Comparison of ENCODE assay signal across 8 mouse cellular contexts in the genomic region with DNA sequence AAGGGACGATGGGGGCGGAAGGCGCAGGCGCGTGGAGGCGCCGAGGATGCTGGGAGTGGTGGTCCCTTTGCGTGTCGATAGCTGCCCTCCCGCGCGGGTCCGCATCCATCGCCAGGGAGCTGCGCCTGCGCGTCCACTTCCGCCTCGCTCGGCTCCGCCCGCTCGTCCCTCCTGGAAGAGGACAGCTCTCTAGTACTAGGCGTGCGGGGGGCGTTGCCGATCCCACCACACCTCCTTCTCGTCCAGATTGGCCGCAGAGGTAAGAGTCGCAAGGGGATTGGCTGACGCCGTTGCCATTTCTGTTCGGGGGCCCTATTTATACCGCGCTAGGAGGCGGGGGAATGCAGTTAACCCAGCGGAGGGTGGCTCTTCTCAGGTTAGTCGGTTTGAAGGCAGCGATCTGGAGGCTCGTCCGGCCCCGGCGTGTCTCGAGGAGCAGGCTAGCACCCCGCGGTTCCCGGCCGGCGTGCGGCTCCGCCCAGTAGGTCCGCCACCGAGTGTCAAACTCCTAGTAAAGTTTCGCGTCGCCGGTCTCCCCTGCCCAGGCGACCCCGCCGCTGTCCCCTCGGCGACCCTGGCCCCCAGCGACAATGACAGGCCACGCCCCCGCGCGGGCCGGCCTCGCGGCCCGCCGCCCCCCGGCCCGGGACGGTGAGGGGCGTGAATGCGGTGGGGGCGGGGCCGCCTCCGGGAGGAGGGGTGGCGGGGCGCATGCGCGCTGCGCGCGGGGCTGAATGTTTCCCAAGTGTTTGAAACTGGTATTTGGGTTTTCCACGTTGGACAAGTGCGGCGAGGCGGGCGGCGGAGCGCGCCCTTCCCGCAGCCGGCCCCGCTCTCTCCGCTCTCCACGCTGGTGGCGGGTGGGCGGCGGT. TPM values are rescaled to one million over a fixed set of nuclear protein-coding genes. Genes with fewer than 3 reads are reported as not detected.
DNase-seq lines count a peak whose midpoint lies in the region; ATAC-seq and TF ChIP-seq lines count a peak whose summit lies in the region.

No protein-coding gene starts in this region.

- WGBS in embryonic facial prominence, embryonic 14.5 days, result 0% methylated on average over 27 of the region's 103 CpGs
- under 1% methylated on average over 103 of the region's 103 CpGs for WGBS in heart, adult 2 months
- under 1% methylated on average over 85 of the region's 103 CpGs for WGBS in limb, embryonic 13.5 days
- under 1% methylated on average over 91 of the region's 103 CpGs for WGBS in midbrain, embryonic 16.5 days

- peak overlapping the region; percentile 92 for H3K9ac ChIP-seq in embryonic facial prominence, embryonic 14.5 days (ENCODE audit: low read depth, low read length)
- H3K9ac ChIP-seq in heart, adult 2 months (ENCODE audit: low read depth, low read length), result peak overlapping the region; percentile 84
- peak overlapping the region; percentile 98 for H3K9ac ChIP-seq in limb, embryonic 13.5 days
- peak overlapping the region; percentile 90 for H3K9ac ChIP-seq in midbrain, embryonic 16.5 days (ENCODE audit: low read depth, low read length)

- TF ChIP-seq CTCF in heart, adult 2 months (IDR thresholded peaks at IDR 0.05), result no peak

- peak overlapping the region; percentile 68 for H3K4me2 ChIP-seq in embryonic facial prominence, embryonic 14.5 days (ENCODE audit: low read depth, low read length)
- peak overlapping the region; percentile 74 for H3K4me2 ChIP-seq in limb, embryonic 13.5 days (replicated peaks)
- H3K4me2 ChIP-seq in midbrain, embryonic 16.5 days (ENCODE audit: low read length), result peak overlapping the region; percentile 75

- H3K27ac ChIP-seq in embryonic facial prominence, embryonic 14.5 days (replicated peaks; ENCODE audit: low read depth, low read length), result peak overlapping the region; percentile 99
- peak overlapping the region; percentile 98 for H3K27ac ChIP-seq in heart, adult 2 months
- peak overlapping the region; percentile 99 for H3K27ac ChIP-seq in limb, embryonic 13.5 days
- H3K27ac ChIP-seq in midbrain, embryonic 16.5 days (ENCODE audit: low read length), result peak overlapping the region; percentile 100

- intact Hi-C loops in heart, adult 2 months (cut with DNase I), result loop anchor here (2.0 to 10.0 kb wide), 2 partner anchors 79 to 219 kb away; partner anchors contain the start of gene Ankrd10

- peak; percentile 88 for ATAC-seq in embryonic facial prominence, embryonic 14.5 days (ENCODE audit: low read depth)
- ATAC-seq in limb, embryonic 13.5 days (ENCODE audit: low FRiP score, low read depth), result peak; percentile 88
- ATAC-seq in midbrain, embryonic 16.5 days, result peak; percentile 92

- H3K36me3 ChIP-seq in embryonic facial prominence, embryonic 14.5 days (ENCODE audit: control insufficient read depth, insufficient read depth, low read length), result no peaks in the 10 kb centered on the region
- no peaks in the 10 kb centered on the region for H3K36me3 ChIP-seq in heart, adult 2 months (ENCODE audit: control insufficient read depth, insufficient read depth, low read length)
- no peaks in the 10 kb centered on the region for H3K36me3 ChIP-seq in limb, embryonic 13.5 days
- H3K36me3 ChIP-seq in midbrain, embryonic 16.5 days (ENCODE audit: control insufficient read depth, insufficient read depth, low read length), result no peaks in the 10 kb centered on the region

- H3K9me3 ChIP-seq in embryonic facial prominence, embryonic 14.5 days (ENCODE audit: control insufficient read depth, low read length), result no peaks in the 10 kb centered on the region
- no peaks in the 10 kb centered on the region for H3K9me3 ChIP-seq in limb, embryonic 13.5 days
- H3K9me3 ChIP-seq in midbrain, embryonic 16.5 days (replicated peaks; ENCODE audit: control insufficient read depth, low read length, poor library complexity, severe bottlenecking), result no peaks in the 10 kb centered on the region

- TF ChIP-seq POLR2A in heart, adult 2 months (IDR thresholded peaks at IDR 0.05; ENCODE audit: insufficient read depth, low read depth, low read length), result peak; percentile 98

- no peak for TF ChIP-seq EP300 in heart, adult 2 months (IDR thresholded peaks at IDR 0.05; ENCODE audit: insufficient read depth, low read depth, low read length)

- peaks cover 3% of the 10 kb centered on the region; the same call in 1 of the 2 replicates for H3K79me2 ChIP-seq in heart, adult 2 months (replicated peaks; ENCODE audit: control insufficient read depth, insufficient read depth, low read length)

- peaks cover 20% of the 10 kb centered on the region for H3K4me1 ChIP-seq in embryonic facial prominence, embryonic 14.5 days (ENCODE audit: control insufficient read depth, insufficient read depth, low read length)
- H3K4me1 ChIP-seq in heart, adult 2 months (ENCODE audit: control insufficient read depth, insufficient read depth, low read length), result peaks cover 3% of the 10 kb centered on the region; the same call in 1 of the 2 replicates
- peaks cover 34% of the 10 kb centered on the region for H3K4me1 ChIP-seq in limb, embryonic 13.5 days
- peaks cover 28% of the 10 kb centered on the region for H3K4me1 ChIP-seq in midbrain, embryonic 16.5 days (ENCODE audit: control insufficient read depth, insufficient read depth, low read length)

- no peaks in the 10 kb centered on the region for H3K27me3 ChIP-seq in embryonic facial prominence, embryonic 14.5 days (replicated peaks; ENCODE audit: control insufficient read depth, insufficient read depth, low read length)
- H3K27me3 ChIP-seq in heart, adult 2 months (ENCODE audit: control insufficient read depth, insufficient read depth, low read length), result no peaks in the 10 kb centered on the region
- no peaks in the 10 kb centered on the region for H3K27me3 ChIP-seq in limb, embryonic 13.5 days
- H3K27me3 ChIP-seq in midbrain, embryonic 16.5 days (ENCODE audit: control insufficient read depth, insufficient read depth, low read depth, low read length), result no peaks in the 10 kb centered on the region

- H3K4me3 ChIP-seq in embryonic facial prominence, embryonic 14.5 days (ENCODE audit: low read depth, low read length), result peak overlapping the region; percentile 72
- H3K4me3 ChIP-seq in heart, adult 2 months, result peak overlapping the region; percentile 77
- H3K4me3 ChIP-seq in limb, embryonic 13.5 days, result peak overlapping the region; percentile 97
- H3K4me3 ChIP-seq in midbrain, embryonic 16.5 days (ENCODE audit: low read depth, low read length), result peak overlapping the region; percentile 93

- peak; percentile 100 for DNase-seq in 3T3-L1 (ENCODE audit: low read depth, low spot score)
- DNase-seq in adrenal gland, postnatal 4 days (ENCODE audit: low spot score in 2 of 2), result peak; percentile 95 to 97
- DNase-seq in embryonic facial prominence, embryonic 14.5 days (ENCODE audit: low spot score), result peak; percentile 100
- peak; percentile 97 to 99 for DNase-seq in heart, adult 2 months
- DNase-seq in kidney, adult 8-10 months, result peak; percentile 99 to 100
- DNase-seq in spleen, postnatal 10 days (ENCODE audit: low spot score in 2 of 2), result peak; percentile 92 to 98

RNA-seq across cellular contexts. Expression of gene Ing1, which starts 0.6 kb away (rescaled TPM):
- total RNA-seq in adrenal gland, postnatal 4 days (2021), result 10 to 100 TPM; 46.7 to 50.0 TPM
- 35.9 and 36.9 TPM in 2 replicates for polyA plus RNA-seq in embryonic facial prominence, embryonic 14.5 days (2014; fragmentation: Nextera tagmentation; extraction: Ambion mirVana)
- 10 to 100 TPM; 19.9 to 26.9 TPM for total RNA-seq in heart, adult 2 months (2021)
- 9.6 and 13.1 TPM in 2 replicates for polyA plus RNA-seq in heart, adult 2 months (2012; rRNA removed)
- polyA plus RNA-seq in limb, embryonic 13.5 days (2015; fragmentation: Nextera tagmentation; extraction: Ambion mirVana), result 37.9 and 42.5 TPM in 2 replicates
- polyA plus RNA-seq in midbrain, embryonic 16.5 days (2015; fragmentation: Nextera tagmentation; extraction: Ambion mirVana), result 39.3 and 42.4 TPM in 2 replicates

RNA-seq across cellular contexts. Expression of gene Cars2, which starts 5.4 kb away (rescaled TPM):
- 10 to 100 TPM; 34.4 to 36.2 TPM for total RNA-seq in adrenal gland, postnatal 4 days (2021)
- 22.5 and 23.6 TPM in 2 replicates for polyA plus RNA-seq in embryonic facial prominence, embryonic 14.5 days (2014; fragmentation: Nextera tagmentation; extraction: Ambion mirVana)
- 10 to 100 TPM; 46.5 to 47.7 TPM for total RNA-seq in heart, adult 2 months (2021)
- 49.8 and 66.0 TPM in 2 replicates for polyA plus RNA-seq in heart, adult 2 months (2012; rRNA removed)
- 23.3 and 25.3 TPM in 2 replicates for polyA plus RNA-seq in limb, embryonic 13.5 days (2015; fragmentation: Nextera tagmentation; extraction: Ambion mirVana)
- polyA plus RNA-seq in midbrain, embryonic 16.5 days (2015; fragmentation: Nextera tagmentation; extraction: Ambion mirVana), result 21.8 and 22.4 TPM in 2 replicates

RNA-seq across cellular contexts. Expression of gene Naxd, which starts 58.6 kb away (rescaled TPM):
- 10 to 100 TPM; 74.2 to 77.2 TPM for total RNA-seq in adrenal gland, postnatal 4 days (2021)
- polyA plus RNA-seq in embryonic facial prominence, embryonic 14.5 days (2014; fragmentation: Nextera tagmentation; extraction: Ambion mirVana), result 95.1 and 103 TPM in 2 replicates
- total RNA-seq in heart, adult 2 months (2021), result 10 to 100 TPM; 31.2 to 32.7 TPM
- 56.9 and 64.1 TPM in 2 replicates for polyA plus RNA-seq in heart, adult 2 months (2012; rRNA removed)
- 128 and 132 TPM in 2 replicates for polyA plus RNA-seq in limb, embryonic 13.5 days (2015; fragmentation: Nextera tagmentation; extraction: Ambion mirVana)
- polyA plus RNA-seq in midbrain, embryonic 16.5 days (2015; fragmentation: Nextera tagmentation; extraction: Ambion mirVana), result 129 and 132 TPM in 2 replicates

Comparison
In these comparisons a context has a peak if more than half of its experiments do, and no peak if none do; other contexts are left out.
1. Peak in every context shown above with its lines: DNase-seq, ATAC-seq, H3K4me3 ChIP-seq and H3K27ac ChIP-seq.